Mouse (Mus musculus): ENCODE measurements around the gene Runx3.
"Not testable (repeated sequence)": the region's sequence is repeated elsewhere in the genome, so short reads cannot be mapped to it uniquely, and the experiment has no call there.

Runx3 gene

DNA sequence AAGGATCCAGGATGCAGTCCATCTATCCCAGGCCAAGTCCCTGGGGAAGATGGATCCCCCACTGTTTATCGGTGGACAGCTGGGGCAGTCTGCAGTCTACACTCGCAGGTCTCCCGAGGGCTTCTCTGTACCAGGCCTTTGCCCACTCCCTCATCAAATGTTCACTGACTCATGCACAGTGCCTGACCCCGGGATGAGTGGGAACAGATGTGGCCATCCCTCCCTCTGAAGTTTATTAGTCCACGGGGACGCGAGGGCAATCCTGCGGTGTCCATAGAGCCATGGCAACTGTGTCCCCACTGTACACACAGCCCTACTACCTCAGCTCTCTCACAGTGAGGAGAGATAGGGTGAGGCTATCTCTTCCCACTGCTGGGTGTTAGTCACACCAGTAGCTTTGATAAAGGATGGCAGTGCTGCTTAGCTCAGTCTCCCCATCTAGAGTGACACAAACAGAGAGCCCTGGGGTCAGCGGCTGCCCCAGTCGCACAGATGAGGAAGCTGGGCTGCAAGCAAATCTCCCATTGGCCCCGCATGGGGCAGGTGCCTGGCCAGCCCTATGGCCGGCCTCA is 50.9 kb downstream of the Runx3 start:
- no peak for DNase-seq (ENCODE audit: low spot score in 2 of 2)

DNA sequence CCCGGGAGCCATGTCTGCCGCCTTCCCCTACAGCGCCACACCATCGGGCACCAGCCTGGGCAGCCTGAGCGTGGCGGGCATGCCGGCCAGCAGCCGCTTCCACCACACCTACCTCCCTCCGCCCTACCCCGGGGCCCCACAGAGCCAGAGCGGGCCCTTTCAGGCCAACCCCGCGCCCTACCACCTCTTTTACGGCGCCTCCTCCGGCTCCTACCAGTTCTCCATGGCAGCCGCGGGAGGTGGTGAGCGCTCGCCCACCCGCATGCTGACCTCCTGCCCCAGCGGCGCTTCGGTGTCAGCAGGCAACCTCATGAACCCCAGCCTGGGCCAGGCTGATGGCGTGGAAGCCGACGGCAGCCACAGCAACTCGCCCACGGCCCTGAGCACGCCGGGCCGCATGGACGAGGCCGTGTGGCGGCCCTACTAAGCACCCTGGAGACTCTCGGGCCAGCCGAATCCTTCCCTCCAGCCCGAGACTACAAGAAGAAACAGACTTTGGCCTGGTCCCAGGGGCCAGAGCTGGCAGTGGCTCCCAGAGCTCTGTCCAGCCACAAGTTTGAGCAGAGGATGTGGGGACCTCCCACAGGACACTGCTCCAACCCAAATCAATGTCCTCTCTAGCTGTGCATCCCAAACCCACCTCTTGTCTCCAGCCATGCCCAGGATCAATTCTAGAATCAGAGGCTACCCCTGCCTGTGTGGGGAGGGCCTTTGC is 55.1 kb downstream of the Runx3 start:
- no peak for DNase-seq (ENCODE audit: low spot score in 2 of 2)

DNA sequence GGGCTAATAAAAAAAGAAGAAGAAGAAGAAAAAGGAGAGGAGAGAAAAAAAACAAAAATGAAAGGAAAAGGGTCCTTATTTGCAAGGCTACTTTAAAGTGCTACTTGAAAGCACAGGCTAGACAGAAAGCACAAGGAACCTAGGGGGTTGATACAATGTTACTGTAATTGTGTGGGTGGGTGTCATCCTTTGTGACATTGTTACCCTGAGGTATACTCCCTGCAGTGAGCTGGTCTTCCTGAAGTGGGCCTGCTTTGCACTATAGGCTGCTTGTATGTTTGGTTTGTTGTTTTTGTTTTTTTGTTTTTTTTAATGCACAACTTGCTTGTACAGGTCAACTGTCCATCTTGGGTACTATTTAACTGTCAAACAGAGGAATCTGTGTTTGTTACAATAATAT is 57.1 kb downstream of the Runx3 start:
- DNase-seq (ENCODE audit: low spot score in 2 of 2), result no peak

DNA sequence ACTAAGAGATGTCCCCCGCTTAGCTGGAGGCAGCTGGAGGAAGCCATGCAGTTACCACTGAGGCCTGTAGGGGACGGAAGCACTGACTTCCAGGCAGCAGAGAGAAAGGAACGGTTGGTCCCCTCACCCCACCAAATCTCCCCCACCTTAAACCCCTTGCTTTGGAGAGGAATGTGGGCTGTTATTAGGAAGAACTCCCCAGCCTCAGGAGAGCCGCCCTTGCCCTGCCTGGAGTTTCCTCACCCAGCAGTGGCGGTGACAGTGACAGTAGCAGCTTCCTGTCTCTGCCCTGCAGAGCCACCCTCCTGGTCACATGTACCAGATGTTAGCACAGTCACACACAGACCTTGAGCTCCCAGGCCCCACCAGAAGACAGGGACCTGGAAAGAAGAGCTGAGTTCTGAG is 58.6 kb downstream of the Runx3 start:
- DNase-seq (ENCODE audit: low spot score in 2 of 2), result peak; percentile 52 to 75

DNA sequence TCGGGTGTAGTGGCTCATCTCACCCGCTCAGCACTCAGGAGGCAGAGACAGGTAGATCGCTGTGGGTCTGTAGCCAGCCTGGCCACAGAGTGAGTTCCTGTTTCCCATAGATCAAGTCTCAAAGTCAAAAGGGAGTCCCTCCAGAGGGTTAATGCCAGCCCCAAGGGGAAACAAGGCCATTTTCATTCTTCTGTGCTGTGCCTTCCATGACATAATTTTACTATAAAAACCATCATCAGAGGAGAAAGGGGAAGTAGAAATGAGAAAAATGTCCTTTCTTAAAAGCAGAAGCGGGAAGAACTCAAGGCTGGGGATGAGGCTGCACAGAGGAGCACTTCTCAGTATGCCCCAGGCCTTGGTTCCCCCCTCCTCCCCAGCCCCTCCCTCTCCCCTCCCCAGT is 61.4 kb downstream of the Runx3 start:
- DNase-seq (ENCODE audit: low spot score in 2 of 2), result no peak

DNA sequence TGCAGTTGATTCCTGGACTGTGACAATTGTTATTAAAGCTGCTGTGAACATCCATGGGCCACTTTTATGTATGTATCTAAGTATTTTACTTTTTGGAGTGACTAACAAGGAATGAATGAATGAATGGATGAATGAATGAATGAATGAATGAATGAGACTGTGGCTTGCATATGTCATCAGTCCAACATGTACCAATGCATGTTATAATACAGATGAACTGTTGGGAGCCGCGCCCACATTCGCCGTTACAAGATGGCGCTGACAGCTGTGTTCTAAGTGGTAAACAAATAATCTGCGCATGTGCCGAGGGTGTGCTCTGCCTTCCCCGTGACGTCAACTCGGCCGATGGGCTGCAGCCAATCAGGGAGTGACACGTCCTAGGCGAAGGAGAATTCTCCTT is 63.8 kb downstream of the Runx3 start:
- DNase-seq (ENCODE audit: low spot score in 2 of 2), result not testable (repeated sequence)

DNA sequence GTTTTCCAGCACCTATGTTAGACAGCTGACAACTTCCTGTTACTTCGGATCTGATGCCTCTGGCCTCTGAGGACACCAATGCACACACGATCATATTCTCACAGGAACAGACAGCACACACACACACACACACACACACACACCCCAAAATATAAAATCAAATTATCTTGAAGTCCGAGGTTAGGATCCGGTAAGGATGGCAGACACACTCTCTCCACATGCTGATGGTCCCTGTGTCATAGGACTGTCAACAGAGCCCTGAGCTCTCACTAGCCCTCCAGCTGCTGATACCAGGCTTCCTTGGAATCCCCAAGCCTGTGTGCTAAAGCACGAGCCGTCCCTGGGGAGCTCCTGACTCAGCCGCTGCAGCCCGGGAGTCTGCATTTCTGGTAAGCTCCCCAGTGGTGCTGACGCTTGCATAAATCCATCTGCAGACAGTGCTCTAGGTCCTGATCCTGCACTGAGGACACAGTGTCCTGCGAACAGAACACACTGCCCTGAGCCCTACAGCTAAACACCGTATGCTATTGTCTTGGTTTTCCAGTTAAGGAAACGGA is 69.1 kb downstream of the Runx3 start:
- no peak for DNase-seq (ENCODE audit: low spot score in 2 of 2)

DNA sequence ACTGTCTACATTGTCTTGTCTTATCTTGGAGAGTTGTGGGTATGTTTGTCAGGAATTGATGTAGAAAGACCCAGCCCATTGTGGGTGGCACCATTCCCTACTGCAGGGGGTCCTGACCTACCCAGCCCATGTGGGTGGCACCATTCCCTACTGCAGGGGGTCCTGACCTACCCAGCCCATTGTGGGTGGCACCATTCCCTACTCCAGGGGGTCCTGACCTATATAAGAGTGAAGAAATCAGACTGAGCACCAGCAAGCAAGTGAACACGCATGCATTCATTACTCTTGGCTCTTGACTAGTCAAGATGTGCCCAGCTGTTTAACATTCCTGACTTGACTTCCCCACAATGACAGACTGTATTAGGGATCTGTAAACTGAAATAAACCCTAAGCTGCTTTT is 69.9 kb downstream of the Runx3 start:
- no peak for DNase-seq (ENCODE audit: low spot score in 2 of 2)

DNA sequence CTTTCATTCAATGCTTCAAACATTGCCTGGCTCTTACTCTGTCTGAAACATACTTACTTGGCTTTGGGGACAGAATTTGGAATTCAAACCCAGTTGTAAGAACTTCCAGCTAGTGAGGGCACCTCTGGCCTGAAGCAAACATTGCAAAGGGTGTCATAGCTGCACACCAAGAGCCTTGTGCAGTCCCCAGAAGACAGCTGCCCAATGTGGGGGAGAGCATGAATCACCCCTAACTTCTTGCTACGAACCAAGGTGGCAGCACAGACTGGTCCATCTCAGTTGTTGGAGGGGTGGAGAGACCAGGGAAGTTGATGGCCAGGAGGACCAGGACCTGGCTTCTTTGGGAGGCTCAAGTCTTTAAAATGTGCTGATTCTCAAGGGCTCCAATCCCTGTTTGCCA is 70.7 kb downstream of the Runx3 start:
- no peak for DNase-seq (ENCODE audit: low spot score in 2 of 2)

DNA sequence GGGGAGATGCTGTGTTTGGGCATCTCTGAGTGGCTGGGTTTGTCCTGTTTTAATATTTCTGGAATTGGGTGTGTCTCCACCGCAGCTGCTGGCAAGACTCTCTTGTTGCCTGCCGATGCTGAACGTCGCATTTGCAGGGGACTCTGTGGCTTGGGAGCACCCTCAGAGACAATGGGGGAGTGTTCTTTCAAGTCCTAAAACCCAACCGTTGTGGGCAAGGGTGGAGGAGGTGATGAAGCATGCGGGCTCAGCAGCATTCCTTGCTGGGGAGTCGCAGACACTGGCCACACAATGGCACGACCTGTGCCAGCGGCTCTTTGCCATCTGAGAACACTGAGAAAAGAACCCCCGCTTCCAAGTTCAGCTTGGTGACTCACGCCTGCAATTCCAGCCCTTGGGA is 71.2 kb downstream of the Runx3 start:
- DNase-seq (ENCODE audit: low spot score in 2 of 2), result no peak

DNA sequence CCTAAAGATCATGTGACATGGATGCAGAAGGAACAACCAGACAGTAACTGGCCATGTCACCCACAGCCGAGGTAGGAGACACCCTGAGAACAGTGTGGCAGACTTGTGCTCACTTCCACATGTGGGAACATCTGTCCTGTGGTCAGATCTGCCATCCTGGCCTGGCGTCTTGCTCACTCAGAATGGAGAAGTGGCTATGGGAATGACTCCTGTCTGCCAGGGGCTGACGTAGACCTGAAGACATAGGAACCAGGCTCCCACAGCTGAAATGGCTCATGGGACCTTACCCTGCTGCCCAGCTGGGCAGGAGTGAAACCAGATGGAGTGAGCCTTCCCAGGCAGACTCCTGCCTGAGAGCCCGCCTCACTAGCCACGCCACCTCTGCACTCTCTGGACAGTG is 72.4 kb downstream of the Runx3 start:
- DNase-seq (ENCODE audit: low spot score in 2 of 2), result no peak

DNA sequence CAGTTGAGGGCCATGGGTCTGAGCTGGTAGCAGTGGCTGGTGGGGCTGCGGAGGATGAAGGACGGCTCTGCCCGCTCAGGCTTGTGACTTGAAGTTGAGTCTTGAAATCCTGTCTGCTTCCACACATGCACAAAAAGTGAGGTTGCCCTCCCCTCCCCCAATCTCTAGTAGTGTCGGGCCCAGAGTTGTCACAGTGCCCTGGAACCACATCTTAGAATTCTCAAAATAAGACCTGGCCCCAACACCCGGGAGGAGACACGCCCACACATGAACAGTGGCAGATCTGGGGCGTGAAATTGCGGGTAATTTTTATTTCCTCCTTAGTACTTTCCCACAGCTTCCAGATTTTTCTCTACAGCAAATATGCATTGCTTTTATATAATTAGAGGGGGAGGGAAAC is 77.4 kb downstream of the Runx3 start:
- no peak for DNase-seq (ENCODE audit: low spot score in 2 of 2)

DNA sequence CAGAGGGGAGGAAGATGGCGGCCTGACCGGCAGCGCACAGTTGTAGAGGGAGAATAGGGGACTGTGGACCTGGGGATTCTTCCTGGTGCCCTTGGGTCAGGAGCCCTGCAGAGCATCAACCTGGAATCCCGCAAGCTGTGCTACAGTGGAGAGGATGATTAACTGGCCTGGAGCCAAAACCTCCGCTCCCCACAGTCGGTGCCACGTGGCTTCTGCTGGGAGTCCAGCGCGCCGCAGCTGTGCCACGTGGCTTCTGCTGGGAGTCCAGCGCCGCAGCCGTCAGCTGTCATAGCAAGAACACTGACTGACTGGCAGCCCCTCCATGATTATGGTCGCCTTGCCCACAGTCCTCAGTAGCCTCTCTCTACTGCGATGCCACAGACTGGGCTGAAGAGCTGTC is 81.3 kb downstream of the Runx3 start:
- DNase-seq (ENCODE audit: low spot score in 2 of 2), result no peak

DNA sequence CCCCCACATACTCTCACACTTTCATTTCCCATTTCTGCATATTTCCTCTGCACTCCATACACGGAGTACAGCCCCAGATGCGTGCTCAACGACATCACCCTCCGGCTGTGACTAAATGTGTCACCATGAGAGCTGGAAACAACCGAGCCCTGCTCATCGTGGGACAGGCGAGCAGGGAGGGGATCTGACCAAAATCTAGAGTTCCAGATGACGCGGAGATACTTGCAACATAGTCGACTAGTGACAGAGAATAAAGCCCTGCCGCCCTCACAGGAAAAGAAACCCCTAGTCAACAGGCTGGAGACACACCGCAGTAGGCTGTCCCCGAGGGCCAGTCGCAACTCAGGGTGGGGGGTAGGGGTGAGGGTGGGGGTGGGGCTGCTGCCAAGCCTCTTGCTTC is 82.8 kb downstream of the Runx3 start:
- DNase-seq (ENCODE audit: low spot score in 2 of 2), result peak; percentile 53

DNA sequence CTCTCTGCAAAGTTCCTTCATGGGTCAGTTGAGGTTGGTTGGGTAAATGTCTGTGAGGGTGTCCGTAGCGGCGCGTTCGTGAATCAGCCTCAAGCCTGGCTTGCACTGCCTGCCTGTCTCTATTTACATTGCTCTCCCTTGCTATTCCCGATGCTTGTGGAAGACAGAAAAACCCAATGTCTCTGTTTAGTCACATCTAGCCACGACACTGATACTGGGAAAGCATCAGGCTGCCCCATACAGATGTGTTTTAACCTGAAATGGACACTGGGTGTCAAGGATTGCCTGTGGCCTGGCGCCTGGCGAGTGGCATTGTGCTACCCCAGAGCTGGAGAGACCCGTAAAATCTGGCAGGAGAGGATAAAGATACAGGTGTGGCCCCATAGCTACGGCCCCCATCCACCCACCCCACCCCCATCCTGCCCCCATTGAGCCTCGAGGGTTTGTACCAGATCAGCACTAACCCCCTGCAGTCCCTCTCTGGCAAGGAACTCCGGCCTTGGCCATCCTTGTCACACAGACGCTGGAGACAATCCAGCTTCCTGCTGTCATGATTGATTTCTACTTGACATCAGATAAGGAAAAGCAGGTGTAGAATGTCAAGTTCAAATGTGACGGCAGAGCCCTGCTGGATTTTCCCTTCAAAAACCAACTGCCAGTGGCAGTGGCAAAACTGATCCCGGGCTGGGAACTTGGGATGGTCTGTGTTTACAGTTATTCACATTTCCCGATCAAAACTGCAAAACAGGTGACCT is 83.5 kb downstream of the Runx3 start:
- DNase-seq (ENCODE audit: low spot score in 2 of 2), result no peak

DNA sequence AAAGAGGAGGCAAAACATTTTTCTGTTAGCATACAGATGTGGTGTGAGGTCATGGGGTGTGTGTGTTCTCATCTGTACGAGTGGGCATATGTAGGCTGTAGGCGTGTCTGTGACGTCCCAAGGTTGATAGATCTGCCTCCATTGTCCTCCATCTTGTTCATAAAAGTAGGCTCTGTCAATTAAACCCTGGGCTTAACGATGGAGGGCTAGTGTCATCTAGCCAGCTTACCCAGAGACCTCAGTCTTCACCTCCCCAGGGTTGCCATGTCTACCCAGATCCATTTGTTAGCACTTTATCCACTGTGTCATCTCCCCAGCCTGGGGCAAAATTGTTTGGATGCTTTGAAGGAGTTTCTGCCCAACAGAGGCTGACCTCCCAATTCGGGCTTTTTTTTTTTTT is 84.2 kb downstream of the Runx3 start:
- DNase-seq (ENCODE audit: low spot score in 2 of 2), result no peak

DNA sequence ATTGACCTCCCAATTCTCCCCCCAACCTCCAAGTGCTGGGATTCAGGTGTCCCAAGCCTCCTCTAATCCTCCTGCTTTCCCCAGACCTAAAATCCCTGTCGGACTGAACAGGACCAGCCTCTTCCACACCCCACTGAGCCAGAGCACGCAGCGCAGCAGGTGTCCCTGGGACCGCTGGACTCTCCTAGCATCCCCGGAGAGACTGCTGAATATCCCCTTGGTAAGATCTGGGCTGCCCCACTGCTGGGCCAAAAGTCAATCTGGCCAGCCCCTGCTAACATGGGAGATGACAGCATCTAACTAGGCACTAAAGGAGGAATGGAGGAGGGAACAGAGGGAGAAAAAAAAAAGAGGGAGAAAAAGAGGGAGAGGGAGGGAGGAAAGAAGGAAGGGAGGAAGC is 84.8 kb downstream of the Runx3 start:
- DNase-seq (ENCODE audit: low spot score in 2 of 2), result no peak

DNA sequence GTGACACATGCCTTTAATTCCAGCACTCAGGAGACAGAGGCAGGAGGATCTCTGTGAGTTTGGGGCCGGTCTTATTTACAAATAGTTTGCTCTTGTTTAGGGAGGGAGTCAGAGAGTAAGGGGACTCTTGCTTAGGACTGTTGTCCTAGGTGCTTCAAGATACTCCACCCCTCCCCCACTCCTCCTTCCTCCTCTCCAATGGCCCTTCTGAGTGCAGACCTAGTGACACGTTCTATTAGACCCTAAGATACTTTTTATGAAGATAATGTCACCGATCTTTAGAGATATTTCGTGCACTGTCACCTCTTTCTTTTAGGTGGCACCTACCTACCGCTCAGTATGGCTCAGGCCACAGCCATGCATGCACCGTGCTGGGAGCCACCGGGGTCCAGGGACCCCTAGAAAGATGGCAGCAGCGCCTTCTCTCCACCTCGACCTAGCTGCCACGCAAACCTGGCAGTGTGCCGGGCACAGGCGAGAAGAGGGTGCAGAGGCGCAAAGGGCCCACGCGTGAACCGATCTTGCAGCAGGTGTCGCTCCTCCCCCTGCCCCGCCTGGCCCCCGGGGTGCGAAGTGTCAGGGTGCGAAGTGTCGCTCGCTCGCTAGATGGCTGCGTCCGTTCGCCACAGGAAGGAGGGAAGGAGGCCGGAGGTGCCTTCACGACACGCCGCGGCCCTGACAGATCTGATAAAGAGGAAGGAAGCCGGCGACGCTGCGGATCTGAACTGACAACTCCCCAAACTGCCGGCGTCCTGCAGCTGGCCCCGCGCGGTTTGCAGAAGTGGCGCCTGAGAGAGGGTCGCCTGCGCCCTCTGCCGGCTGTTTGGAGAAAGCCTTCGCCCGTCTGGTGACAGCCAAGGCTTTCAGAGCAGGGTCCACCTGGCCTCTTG is 85.5 kb downstream of the Runx3 start:
- DNase-seq (ENCODE audit: low spot score in 2 of 2), result peak; percentile 91 to 96

DNA sequence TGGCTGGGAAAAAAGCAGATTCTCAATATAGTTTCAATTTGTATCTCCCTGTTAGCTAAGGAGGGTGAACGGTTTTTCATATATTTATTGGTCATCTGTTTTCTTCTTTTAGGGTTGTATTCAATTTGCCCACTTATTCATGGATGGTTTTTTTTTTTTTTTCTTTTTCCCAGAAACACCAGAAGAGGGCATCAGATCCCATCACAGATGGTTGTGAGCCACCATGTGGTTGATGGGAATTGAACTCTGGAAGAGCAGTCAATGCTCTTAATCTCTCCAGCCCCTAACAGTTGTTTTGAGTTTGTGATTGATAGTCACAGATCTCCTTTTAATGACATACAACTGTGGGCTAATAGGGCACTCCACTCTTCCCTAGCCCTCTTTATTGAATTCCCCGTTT is 89.4 kb downstream of the Runx3 start:
- no peak for DNase-seq (ENCODE audit: low spot score in 2 of 2)

DNA sequence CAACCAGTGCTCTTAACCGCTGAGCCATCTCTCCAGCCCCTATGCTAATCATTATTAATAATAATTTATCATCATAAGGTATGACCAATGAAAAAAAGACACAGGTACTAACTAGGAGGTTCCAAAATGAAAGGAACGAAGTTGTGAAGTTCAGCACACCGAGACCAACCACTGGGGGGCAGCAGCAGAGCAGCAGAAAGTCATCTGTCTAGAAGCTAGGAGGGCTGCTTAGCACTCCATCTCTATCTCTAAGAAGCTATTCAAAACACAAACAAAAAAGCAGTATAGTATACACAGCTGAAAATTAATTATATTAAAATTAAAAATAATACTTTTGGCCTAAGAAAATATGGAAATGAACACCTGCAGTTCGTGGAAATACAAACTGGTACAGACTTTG is 99.2 kb downstream of the Runx3 start:
- DNase-seq (ENCODE audit: low spot score in 2 of 2), result peak; percentile 40 to 83

DNA sequence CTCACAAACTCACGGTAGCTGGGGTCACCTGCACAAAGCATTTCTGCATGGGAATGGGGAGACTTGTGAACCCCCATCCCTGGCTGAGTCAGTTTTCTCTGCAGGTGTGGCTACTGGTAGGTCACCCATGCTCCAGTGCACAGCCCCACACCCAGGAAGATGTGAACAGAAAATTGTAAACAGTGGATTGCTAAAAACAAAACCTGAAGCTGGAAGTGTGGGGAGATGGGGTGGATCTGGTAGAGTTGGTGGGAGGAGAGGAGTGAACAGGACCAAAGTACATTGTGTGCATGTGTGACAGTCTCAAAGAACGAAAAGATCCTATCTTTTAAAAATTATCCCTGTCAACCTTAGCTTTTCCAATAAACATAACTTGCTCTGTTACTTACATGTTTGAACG is 100.2 kb downstream of the Runx3 start:
- no peak for DNase-seq (ENCODE audit: low spot score in 2 of 2)

All from thymus, postnatal 10 days (tissue).